Mouse (Mus musculus): Measurements from ENCODE around the gene Kri1. TPM values are rescaled to one million over a fixed set of nuclear protein-coding genes. Genes with fewer than 3 reads are reported as not detected.
"Not testable (repeated sequence)": the region's sequence is repeated elsewhere in the genome, so short reads cannot be mapped to it uniquely, and the experiment has no call there.

Kri1 gene
- polyA plus RNA-seq, 1 experiment from 2014 or later: 15.9 TPM

DNA sequence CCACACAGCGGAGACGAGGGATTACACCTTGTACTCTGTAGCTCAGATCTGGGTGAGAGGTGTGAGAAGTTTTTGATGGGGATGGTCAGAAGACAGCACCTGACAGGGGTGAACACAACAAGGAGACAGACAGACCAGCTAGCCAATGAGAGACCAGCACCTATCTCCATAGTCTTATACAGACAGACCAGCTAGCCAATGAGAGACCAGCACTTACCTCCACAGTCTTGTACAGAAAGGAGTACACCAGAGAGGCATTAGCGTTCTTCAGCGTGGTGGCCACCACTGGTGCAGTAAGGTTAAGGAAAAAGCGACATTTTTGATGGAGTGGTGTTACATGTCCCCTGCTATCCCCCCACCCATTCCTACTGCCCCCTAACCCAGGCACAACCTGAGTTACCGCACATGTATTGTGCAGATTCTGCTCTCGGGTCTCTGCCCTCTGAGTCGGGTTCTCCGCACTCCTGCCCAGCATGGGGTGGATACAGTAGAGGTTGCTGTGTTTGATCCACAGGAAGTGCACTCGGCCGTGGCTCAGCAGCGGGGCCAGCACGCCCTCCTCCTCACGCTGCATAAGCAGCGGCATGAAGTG is 21.5 kb upstream of the Kri1 start:
- H3K4me3 ChIP-seq (ENCODE audit: low read depth, low read length): no peak overlapping the region
- no peak for ATAC-seq (ENCODE audit: low FRiP score)
- H3K27ac ChIP-seq (ENCODE audit: low read depth, low read length): no peak overlapping the region
- H3K27me3 ChIP-seq (ENCODE audit: control insufficient read depth, insufficient read depth, low read length): peaks cover 10% of the 10 kb centered on the region
- no peak for DNase-seq (ENCODE audit: low spot score)
- H3K4me2 ChIP-seq (replicated peaks; ENCODE audit: low read depth, low read length): no peak overlapping the region
- no peaks in the 10 kb centered on the region for H3K4me1 ChIP-seq (replicated peaks; ENCODE audit: control insufficient read depth, insufficient read depth, low read length)
- WGBS: 73% methylated on average over 15 of the region's 15 CpGs
- no peaks in the 10 kb centered on the region for H3K36me3 ChIP-seq (ENCODE audit: control insufficient read depth, insufficient read depth, low read length)
- no peak overlapping the region for H3K9ac ChIP-seq (ENCODE audit: low read depth, low read length)
- no peaks in the 10 kb centered on the region for H3K9me3 ChIP-seq (ENCODE audit: control insufficient read depth, low read length)

DNA sequence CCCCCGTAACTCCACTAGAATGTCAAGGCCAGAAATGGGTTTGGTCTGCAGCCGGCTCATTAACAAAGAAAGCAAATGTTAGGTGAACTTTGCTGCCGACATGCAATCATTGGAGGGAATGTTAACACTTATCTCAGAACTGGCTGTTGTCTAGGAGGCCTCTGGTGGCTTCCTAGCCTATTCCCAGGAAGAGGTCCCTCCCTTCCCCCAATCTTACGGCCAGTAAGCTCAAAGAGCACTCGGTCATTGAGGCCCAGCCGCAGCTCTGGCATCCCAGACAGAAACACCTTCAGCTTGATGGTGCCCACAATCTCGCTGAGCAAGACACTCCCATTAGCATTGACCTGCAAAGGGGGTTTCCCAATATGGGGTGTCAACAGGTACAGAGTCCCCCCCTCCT is 17.3 kb upstream of the Kri1 start:
- Histone ChIP-seq H3K4me1 (replicated peaks; ENCODE audit: control insufficient read depth, insufficient read depth, low read length) (no peaks in the 10 kb centered on the region), H3K4me2 (replicated peaks; ENCODE audit: low read depth, low read length) (no peak overlapping the region), H3K9ac (ENCODE audit: low read depth, low read length) (no peak overlapping the region), H3K27ac (ENCODE audit: low read depth, low read length) (no peak overlapping the region), H3K36me3 (ENCODE audit: control insufficient read depth, insufficient read depth, low read length) (no peaks in the 10 kb centered on the region), H3K4me3 (ENCODE audit: low read depth, low read length) (no peak overlapping the region), H3K9me3 (ENCODE audit: control insufficient read depth, low read length) (no peaks in the 10 kb centered on the region), H3K27me3 (ENCODE audit: control insufficient read depth, insufficient read depth, low read length) (no peaks in the 10 kb centered on the region)
- DNase-seq (ENCODE audit: low spot score) (no peak), ATAC-seq (ENCODE audit: low FRiP score) (no peak)
- WGBS: 88% methylated on average over 7 of the region's 7 CpGs

DNA sequence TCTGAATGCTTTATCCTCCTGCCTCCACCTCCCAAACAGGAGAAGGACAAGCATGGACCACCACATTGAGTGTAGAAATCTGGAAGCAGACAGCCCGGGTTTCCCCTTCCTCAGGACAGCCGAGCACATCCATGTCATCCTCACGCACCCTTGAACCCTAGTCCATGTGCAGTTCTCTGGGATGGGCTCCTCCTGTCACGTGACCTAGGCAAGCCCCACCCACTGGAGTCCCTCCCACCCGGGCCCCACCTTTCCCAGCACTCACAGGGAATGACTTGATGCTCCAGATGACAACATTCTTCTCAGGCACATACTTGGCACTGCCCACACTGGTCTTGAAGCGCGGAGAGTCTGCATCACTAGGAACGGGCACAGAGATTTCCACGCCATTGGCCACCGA is 11.2 kb upstream of the Kri1 start:
- H3K4me1 ChIP-seq (replicated peaks; ENCODE audit: control insufficient read depth, insufficient read depth, low read length): no peaks in the 10 kb centered on the region
- H3K36me3 ChIP-seq (ENCODE audit: control insufficient read depth, insufficient read depth, low read length): no peaks in the 10 kb centered on the region
- H3K9ac ChIP-seq (ENCODE audit: low read depth, low read length): no peak overlapping the region
- no peak overlapping the region for H3K27ac ChIP-seq (ENCODE audit: low read depth, low read length)
- H3K9me3 ChIP-seq (ENCODE audit: control insufficient read depth, low read length): no peaks in the 10 kb centered on the region
- H3K27me3 ChIP-seq (ENCODE audit: control insufficient read depth, insufficient read depth, low read length): no peaks in the 10 kb centered on the region
- no peak for ATAC-seq (ENCODE audit: low FRiP score)
- WGBS: 83% methylated on average over 10 of the region's 10 CpGs
- H3K4me2 ChIP-seq (replicated peaks; ENCODE audit: low read depth, low read length): no peak overlapping the region
- H3K4me3 ChIP-seq (ENCODE audit: low read depth, low read length): no peak overlapping the region
- DNase-seq (ENCODE audit: low spot score): no peak

DNA sequence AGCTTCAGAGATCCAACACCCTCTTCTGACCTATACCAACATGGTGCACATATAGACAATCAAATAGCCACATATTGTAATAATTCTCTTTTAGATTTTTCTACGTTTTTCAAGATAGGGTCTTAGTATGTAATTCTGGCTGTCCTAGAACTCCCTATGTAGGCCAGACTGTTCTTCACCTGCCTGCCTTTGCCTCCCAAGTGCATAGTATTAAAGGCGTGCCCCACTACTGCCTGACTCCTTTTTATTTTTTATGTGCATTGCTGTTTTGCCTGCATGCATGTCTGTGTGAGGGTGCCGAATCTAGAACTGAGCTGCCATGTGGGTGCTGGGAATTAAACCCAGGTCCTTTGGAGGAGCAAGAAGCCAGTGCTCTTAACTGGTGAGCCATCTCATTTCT is 4.5 kb upstream of the Kri1 start:
- H3K9ac ChIP-seq (ENCODE audit: low read depth, low read length): no peak overlapping the region
- no peaks in the 10 kb centered on the region for H3K9me3 ChIP-seq (ENCODE audit: control insufficient read depth, low read length)
- H3K4me3 ChIP-seq (ENCODE audit: low read depth, low read length): no peak overlapping the region
- WGBS: 92% methylated on average over 3 of the region's 3 CpGs
- H3K27ac ChIP-seq (ENCODE audit: low read depth, low read length): 0 out of 2 replicates have a peak overlapping the region, but pooled peaks have one; percentile 76
- no peak for DNase-seq (ENCODE audit: low spot score)
- H3K4me2 ChIP-seq (replicated peaks; ENCODE audit: low read depth, low read length): no peak overlapping the region
- no peak for ATAC-seq (ENCODE audit: low FRiP score)
- H3K27me3 ChIP-seq (ENCODE audit: control insufficient read depth, insufficient read depth, low read length): no peaks in the 10 kb centered on the region
- peaks cover 4% of the 10 kb centered on the region; the same call in 1 of the 2 replicates for H3K4me1 ChIP-seq (replicated peaks; ENCODE audit: control insufficient read depth, insufficient read depth, low read length)
- no peaks in the 10 kb centered on the region; the same call in 1 of the 2 replicates for H3K36me3 ChIP-seq (ENCODE audit: control insufficient read depth, insufficient read depth, low read length)

DNA sequence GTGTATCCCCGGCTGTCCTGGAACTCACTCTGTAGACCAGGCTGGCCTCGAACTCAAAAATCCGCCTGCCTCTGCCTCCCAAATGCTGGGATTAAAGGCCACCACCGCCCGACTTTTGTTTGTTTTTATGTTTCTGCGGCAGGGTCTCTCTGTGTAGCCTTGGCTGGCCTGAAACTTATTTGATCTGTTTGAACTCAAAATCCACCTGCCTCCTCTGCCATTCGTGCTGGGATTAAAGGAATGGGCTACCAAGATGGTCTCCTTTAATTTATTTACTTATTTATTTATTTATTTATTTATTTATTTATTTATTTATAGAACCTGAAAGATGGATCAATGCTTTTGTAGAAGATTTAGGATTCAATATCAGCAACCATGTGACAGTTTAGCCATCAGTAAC is 4.1 kb upstream of the Kri1 start:
- peak overlapping the region; percentile 44 for H3K4me2 ChIP-seq (replicated peaks; ENCODE audit: low read depth, low read length)
- WGBS: 25% methylated on average over 7 of the region's 7 CpGs
- H3K9ac ChIP-seq (ENCODE audit: low read depth, low read length): peak overlapping the region; percentile 27; the same call in 1 of the 2 replicates

DNA sequence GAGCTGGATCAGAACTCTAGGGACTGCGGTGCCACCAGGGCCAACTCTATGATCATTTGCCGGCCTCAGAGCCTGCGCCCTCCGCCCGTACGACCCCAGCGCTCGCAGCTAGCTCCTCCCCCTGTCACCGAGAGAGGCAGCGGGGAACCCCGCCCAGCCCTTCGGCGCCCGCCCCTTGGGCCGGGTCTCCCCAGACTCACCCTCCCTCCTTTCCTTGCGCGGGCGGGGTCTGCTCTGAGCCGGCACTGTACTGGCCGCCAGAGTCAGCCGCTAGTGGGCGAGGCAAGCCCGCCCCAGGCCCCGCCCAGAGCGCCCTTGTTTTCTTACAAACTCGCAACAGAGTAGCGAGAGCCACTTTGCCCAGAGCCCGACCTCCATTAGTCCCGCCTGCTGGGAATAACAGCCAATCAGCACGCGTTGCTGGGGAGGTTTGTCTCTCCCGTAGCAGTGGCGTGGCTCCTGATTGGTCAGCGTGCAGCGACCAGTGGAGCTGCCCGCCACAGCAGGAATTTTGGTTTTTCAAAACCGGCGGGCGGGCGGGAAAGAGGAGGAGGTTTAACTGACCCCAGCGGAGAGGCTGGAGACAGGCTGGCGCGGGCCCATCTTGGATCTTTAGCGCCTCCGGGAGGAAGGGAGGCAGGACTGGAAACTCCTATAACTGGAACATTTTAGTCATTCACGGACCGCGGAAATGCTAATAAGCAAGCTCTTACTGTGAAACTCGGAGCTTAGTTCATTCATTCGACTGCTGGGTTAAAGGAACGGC is 3.4 kb upstream of the Kri1 start, which contains the start of gene Cdkn2d:
TSS of gene Cdkn2d (minus strand) at position 386 of the 766 bp plus-strand sequence.
- Histone ChIP-seq H3K9me3 (ENCODE audit: control insufficient read depth, low read length) (no peaks in the 10 kb centered on the region), H3K27me3 (ENCODE audit: control insufficient read depth, insufficient read depth, low read length) (no peaks in the 10 kb centered on the region), H3K27ac (ENCODE audit: low read depth, low read length) (peak within 1 kb of the TSS; percentile 86), H3K4me2 (replicated peaks; ENCODE audit: low read depth, low read length) (peak within 1 kb of the TSS; percentile 72), H3K36me3 (ENCODE audit: control insufficient read depth, insufficient read depth, low read length) (no peaks in the 10 kb centered on the region; the same call in 1 of the 2 replicates), H3K9ac (ENCODE audit: low read depth, low read length) (peak within 1 kb of the TSS; percentile 72), H3K4me3 (ENCODE audit: low read depth, low read length) (peak within 1 kb of the TSS; percentile 71), H3K4me1 (replicated peaks; ENCODE audit: control insufficient read depth, insufficient read depth, low read length) (peaks cover 8% of the 10 kb centered on the region)
- WGBS: under 1% methylated on average over 51 of the region's 51 CpGs
- ATAC-seq (ENCODE audit: low FRiP score) (peak; percentile 96), DNase-seq (ENCODE audit: low spot score) (peak; percentile 100)

More for the DNA sequence above, 4.1 kb upstream of the Kri1 start:
- not testable (repeated sequence) for DNase-seq (ENCODE audit: low spot score); H3K4me1 ChIP-seq (replicated peaks; ENCODE audit: control insufficient read depth, insufficient read depth, low read length); H3K9me3 ChIP-seq (ENCODE audit: control insufficient read depth, low read length); ATAC-seq (ENCODE audit: low FRiP score); H3K27me3 ChIP-seq (ENCODE audit: control insufficient read depth, insufficient read depth, low read length); H3K36me3 ChIP-seq (ENCODE audit: control insufficient read depth, insufficient read depth, low read length)
- peak overlapping the region; percentile 76 for H3K27ac ChIP-seq (ENCODE audit: low read depth, low read length)
- peak overlapping the region; percentile 71 for H3K4me3 ChIP-seq (ENCODE audit: low read depth, low read length)

DNA sequence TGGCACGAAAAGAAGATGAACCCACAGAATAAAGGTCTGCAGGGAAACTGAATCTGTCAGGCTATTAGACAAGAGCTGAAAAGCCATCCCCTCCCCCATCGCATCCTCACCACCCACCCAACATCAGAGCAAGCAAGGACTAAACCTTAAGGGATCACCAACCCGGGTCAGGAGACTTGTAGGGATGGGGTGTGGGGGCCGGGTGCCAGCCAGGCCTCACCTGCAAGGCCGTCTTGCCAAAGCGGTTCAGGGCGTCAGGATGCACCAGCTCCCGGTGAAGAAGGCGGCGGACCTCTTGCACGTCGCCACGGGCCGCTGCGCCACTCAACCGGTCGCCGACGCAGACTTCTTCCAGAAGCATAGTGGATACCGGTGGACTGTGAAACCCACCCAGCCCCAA is 2.8 kb upstream of the Kri1 start:
- Histone ChIP-seq H3K9ac (ENCODE audit: low read depth, low read length) (peak overlapping the region; percentile 72), H3K27me3 (ENCODE audit: control insufficient read depth, insufficient read depth, low read length) (no peaks in the 10 kb centered on the region), H3K27ac (ENCODE audit: low read depth, low read length) (peak overlapping the region; percentile 86), H3K4me3 (ENCODE audit: low read depth, low read length) (peak overlapping the region; percentile 71), H3K9me3 (ENCODE audit: control insufficient read depth, low read length) (no peaks in the 10 kb centered on the region), H3K36me3 (ENCODE audit: control insufficient read depth, insufficient read depth, low read length) (no peaks in the 10 kb centered on the region; the same call in 1 of the 2 replicates), H3K4me1 (replicated peaks; ENCODE audit: control insufficient read depth, insufficient read depth, low read length) (peaks cover 8% of the 10 kb centered on the region), H3K4me2 (replicated peaks; ENCODE audit: low read depth, low read length) (peak overlapping the region; percentile 72)
- ATAC-seq (ENCODE audit: low FRiP score) (no peak), DNase-seq (ENCODE audit: low spot score) (no peak)
- WGBS: under 1% methylated on average over 20 of the region's 20 CpGs

DNA sequence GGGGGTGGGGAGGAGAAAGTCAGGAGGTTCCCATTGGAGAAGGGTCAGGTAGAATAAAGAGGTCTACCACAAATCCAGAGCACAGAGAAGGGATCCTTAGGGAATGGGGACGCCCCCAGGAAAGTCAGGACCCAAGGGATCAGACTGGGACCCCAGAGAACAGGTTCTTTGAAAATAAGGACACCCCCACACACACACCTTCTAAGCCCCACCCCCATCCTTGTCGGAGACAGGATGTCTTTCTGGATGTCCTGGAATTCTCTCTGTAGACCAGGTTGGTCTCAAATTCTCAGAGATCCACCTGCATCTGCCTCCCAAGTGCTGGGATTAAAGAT is 1.5 kb upstream of the Kri1 start:
- DNase-seq (ENCODE audit: low spot score): no peak
- Histone ChIP-seq H3K9me3 (ENCODE audit: control insufficient read depth, low read length) (no peaks in the 10 kb centered on the region), H3K36me3 (ENCODE audit: control insufficient read depth, insufficient read depth, low read length) (no peaks in the 10 kb centered on the region; the same call in 1 of the 2 replicates), H3K9ac (ENCODE audit: low read depth, low read length) (no peak overlapping the region), H3K4me2 (replicated peaks; ENCODE audit: low read depth, low read length) (0 out of 2 replicates have a peak overlapping the region, but pooled peaks have one; percentile 4), H3K27ac (ENCODE audit: low read depth, low read length) (no peak overlapping the region), H3K4me1 (replicated peaks; ENCODE audit: control insufficient read depth, insufficient read depth, low read length) (peaks cover 8% of the 10 kb centered on the region), H3K4me3 (ENCODE audit: low read depth, low read length) (0 out of 2 replicates have a peak overlapping the region, but pooled peaks have one; percentile 5), H3K27me3 (ENCODE audit: control insufficient read depth, insufficient read depth, low read length) (no peaks in the 10 kb centered on the region)
- ATAC-seq (ENCODE audit: low FRiP score): no peak
- WGBS: 84% methylated on average over 2 of the region's 2 CpGs

All from hindbrain, embryonic 11.5 days (tissue).